Mouse (Mus musculus) heart, embryonic 16.5 days (tissue): ENCODE results near the gene Rgl2. TPM values are rescaled to one million over a fixed set of nuclear protein-coding genes. Genes with fewer than 3 reads are reported as not detected.

ENCODE experiments used
- ATAC-seq: fragments of 200-750 bp; cut with Nextera tagmentation; replicated peaks from 2 replicates; pipeline ENCODE4 v1.8.0; 2017; ENCODE audit warnings: moderate number of reproducible peaks; ENCODE audit not compliant: insufficient read depth, low FRiP score; ENCODE audit errors: extremely low read depth
- H3K27ac ChIP-seq: fragments of 300-500 bp; sonication (generic); 2 replicates; pipeline ENCODE4 v1.5.1; 2014; ENCODE audit warnings: mild to moderate bottlenecking, low read length, control low read depth, moderate library complexity
- H3K27me3 ChIP-seq: fragments of 300-500 bp; sonication (generic); 2 replicates; pipeline ENCODE4 v1.6.1; 2014; ENCODE audit warnings: low read length, mixed read lengths; ENCODE audit not compliant: control insufficient read depth, insufficient read depth
- H3K36me3 ChIP-seq: fragments of 300-500 bp; sonication (generic); 2 replicates; pipeline ENCODE4 v1.6.1; 2014; ENCODE audit not compliant: control insufficient read depth, insufficient read depth
- H3K4me1 ChIP-seq: fragments of 300-500 bp; sonication (generic); 2 replicates; pipeline ENCODE4 v1.6.1; 2014; ENCODE audit warnings: low read length, mixed read lengths; ENCODE audit not compliant: control insufficient read depth, insufficient read depth
- H3K4me2 ChIP-seq: fragments of 300-500 bp; sonication (generic); 2 replicates; pipeline ENCODE4 v1.6.1; 2014; ENCODE audit warnings: low read depth, mild to moderate bottlenecking, control low read depth, low read length
- H3K4me3 ChIP-seq: fragments of 300-500 bp; sonication (generic); 2 replicates; pipeline ENCODE4 v1.5.1; 2014; ENCODE audit warnings: mild to moderate bottlenecking, control low read depth, low read length
- H3K9ac ChIP-seq: fragments of 300-500 bp; sonication (generic); 2 replicates; pipeline ENCODE4 v1.6.1; 2014; ENCODE audit warnings: low read length, control low read depth
- H3K9me3 ChIP-seq: fragments of 300-500 bp; sonication (generic); replicated peaks from 2 replicates; pipeline ENCODE4 v1.6.1; 2016; ENCODE audit warnings: low read length; ENCODE audit not compliant: control insufficient read depth
- WGBS: fragments of 180-500 bp; shearing (Covaris S2); extraction: QIAGEN DNeasy Blood & Tissue Kit; methylation state at CpG from one replicate; pipeline ENCODE4 v1.1.7; 2014; 5-methylcytosine and 5-hydroxymethylcytosine counted together
- polyA plus RNA-seq: library from polyadenylated mRNA; unstranded; fragments of >200 nt; fragmentation: Nextera tagmentation; extraction: Ambion mirVana; gene quantifications from 2 replicates; pipeline ENCODE4 v1.2.1, GENCODE M21; 2015

Gene Rgl2
- polyA plus RNA-seq, 1 experiment from 2014 or later: 40.8 TPM

DNA sequence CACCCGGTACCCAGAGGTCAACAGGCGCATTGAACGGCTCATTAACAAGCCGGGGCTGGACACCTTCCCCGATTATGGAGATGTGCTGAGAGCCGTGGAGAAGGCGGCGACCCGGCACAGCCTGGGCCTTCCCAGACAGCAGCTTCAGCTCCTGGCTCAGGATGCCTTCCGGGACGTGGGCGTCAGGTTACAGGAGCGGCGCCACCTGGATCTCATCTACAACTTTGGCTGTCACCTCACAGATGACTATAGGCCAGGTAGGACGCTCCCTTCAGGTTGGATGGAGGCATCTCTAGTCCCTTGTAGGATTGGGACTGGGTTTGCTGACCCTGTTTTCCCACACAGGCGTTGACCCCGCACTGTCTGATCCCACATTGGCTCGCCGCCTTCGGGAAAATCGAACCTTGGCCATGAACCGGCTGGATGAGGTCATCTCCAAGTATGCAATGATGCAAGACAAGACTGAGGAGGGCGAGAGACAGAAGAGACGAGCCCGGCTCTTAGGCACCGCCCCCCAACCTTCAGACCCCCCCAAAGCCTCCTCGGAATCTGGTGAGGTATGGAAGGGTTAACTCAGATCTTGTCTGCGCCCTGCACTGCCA is 17.4 kb upstream of the Rgl2 start:
- WGBS: 86% methylated on average over 28 of the region's 28 CpGs
- no peak for ATAC-seq
- no peak overlapping the region for H3K4me3 ChIP-seq

DNA sequence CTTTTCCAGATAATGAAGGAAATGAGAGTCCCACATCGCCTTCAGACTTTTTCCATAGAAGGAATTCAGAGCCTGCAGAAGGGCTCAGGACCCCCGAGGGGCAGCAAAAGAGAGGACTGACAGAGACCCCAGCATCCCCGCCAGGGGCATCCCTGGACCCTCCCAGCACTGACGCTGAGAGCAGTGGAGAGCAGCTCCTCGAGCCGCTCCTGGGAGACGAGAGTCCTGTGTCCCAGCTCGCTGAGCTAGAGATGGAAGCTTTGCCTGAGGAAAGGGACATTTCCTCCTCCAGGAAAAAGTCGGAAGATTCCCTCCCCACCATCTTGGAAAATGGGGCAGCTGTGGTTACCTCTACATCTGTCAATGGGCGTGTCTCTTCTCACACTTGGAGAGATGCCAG is 16.1 kb upstream of the Rgl2 start:
- H3K27ac ChIP-seq: no peak overlapping the region
- H3K27me3 ChIP-seq: no peaks in the 10 kb centered on the region
- H3K36me3 ChIP-seq: peaks cover 43% of the 10 kb centered on the region
- ATAC-seq: no peak
- no peak overlapping the region for H3K4me3 ChIP-seq
- H3K4me2 ChIP-seq: no peak overlapping the region
- 86% methylated on average over 10 of the region's 10 CpGs for WGBS
- H3K9ac ChIP-seq: no peak overlapping the region
- peaks cover 21% of the 10 kb centered on the region for H3K4me1 ChIP-seq
- no peaks in the 10 kb centered on the region for H3K9me3 ChIP-seq

More for the DNA sequence above, 17.4 kb upstream of the Rgl2 start:
- no peaks in the 10 kb centered on the region for H3K9me3 ChIP-seq
- H3K36me3 ChIP-seq: peaks cover 33% of the 10 kb centered on the region
- peaks cover 18% of the 10 kb centered on the region for H3K4me1 ChIP-seq
- no peak overlapping the region for H3K27ac ChIP-seq
- no peaks in the 10 kb centered on the region for H3K27me3 ChIP-seq
- no peak overlapping the region for H3K4me2 ChIP-seq
- no peak overlapping the region for H3K9ac ChIP-seq

DNA sequence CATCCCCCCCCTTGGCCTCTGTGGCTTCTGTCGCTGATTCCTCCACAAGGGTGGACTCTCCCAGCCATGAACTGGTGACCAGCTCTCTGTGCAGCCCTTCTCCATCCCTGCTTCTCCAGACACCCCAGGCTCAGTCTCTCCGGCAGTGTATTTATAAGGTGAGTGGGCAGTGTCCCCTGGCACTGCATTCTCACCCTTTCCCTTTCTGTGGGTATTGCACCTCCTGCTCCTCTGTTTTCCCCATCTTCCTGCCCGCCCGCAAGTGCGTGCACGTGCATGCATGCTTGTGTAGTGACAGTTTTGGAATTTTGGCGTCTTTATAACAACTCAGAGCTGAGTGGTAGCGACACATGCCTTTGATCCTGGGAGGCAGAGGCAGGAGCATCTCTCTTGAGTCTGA is 15.4 kb upstream of the Rgl2 start:
- ATAC-seq: no peak
- Histone ChIP-seq H3K9ac (no peak overlapping the region), H3K27me3 (no peaks in the 10 kb centered on the region), H3K4me3 (no peak overlapping the region), H3K27ac (no peak overlapping the region), H3K4me2 (no peak overlapping the region), H3K4me1 (peaks cover 26% of the 10 kb centered on the region), H3K36me3 (peaks cover 43% of the 10 kb centered on the region), H3K9me3 (no peaks in the 10 kb centered on the region)
- 95% methylated on average over 8 of the region's 8 CpGs for WGBS

DNA sequence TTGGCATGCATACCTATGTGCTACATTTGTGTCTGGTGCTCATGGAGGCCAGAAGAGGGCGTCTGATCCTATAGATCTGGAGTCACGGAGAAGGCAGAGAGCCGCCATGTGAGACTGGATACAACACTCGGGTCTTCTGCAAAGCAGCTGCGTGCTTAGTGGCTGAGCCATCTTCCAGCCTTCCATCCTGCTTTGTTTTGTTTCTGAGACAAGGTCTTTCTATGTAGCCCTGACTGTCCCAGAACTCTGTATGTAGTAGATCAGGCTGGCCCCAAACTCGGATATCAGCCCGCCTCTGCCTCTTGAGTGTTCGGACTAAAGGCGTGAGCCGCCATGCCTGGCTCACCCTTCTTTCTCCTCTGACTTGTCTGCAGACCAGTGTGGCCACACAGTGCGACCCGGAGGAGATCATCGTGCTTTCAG is 14.4 kb upstream of the Rgl2 start:
- Histone ChIP-seq H3K4me1 (peaks cover 30% of the 10 kb centered on the region), H3K9me3 (no peaks in the 10 kb centered on the region), H3K9ac (peak overlapping the region; percentile 52; the same call in 1 of the 2 replicates), H3K27ac (no peak overlapping the region), H3K27me3 (no peaks in the 10 kb centered on the region), H3K36me3 (peaks cover 43% of the 10 kb centered on the region), H3K4me3 (peak overlapping the region; percentile 74), H3K4me2 (peak overlapping the region; percentile 66; the same call in 1 of the 2 replicates)
- ATAC-seq: no peak
- WGBS: 71% methylated on average over 13 of the region's 13 CpGs

DNA sequence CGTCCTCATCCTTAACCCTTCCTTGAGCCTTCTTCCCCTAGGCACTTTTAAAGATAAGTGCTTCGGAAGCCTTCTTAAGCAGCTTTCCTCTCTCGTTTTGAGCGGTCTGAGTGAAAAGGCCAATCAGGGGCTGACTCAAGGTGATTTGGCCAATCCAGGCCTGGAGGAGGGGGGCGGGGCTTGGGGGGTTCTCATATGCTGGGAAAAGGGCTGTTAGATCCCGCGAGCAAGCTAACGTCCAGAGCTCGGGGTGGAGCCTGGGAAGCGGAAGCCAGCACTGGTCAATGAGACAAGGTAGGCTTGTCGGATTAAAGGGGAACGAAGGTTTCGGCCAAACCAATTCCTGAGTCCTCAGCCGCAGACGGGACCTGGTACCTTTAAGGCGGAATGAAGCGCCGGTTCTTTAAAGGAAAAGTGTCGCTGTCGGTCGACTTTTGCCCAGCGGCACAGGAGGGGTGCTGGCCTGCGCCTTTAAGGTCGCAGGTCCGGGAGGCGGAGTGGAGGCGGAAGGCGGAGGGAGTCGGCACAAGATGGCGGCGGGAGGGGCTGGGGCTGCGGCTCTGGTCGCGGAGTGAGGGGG is 13.6 kb upstream of the Rgl2 start, which contains the start of the genes Tapbp and Zbtb22:
TSS of gene Tapbp (plus strand) at position 229 of the 580 bp plus-strand sequence.
TSS of gene Zbtb22 (plus strand) at position 234 of the 580 bp plus-strand sequence.
- Histone ChIP-seq H3K4me3 (peak within 1 kb of the TSS; percentile 74), H3K36me3 (peaks cover 40% of the 10 kb centered on the region), H3K4me2 (peak within 1 kb of the TSS; percentile 88), H3K4me1 (peaks cover 23% of the 10 kb centered on the region), H3K9me3 (no peaks in the 10 kb centered on the region), H3K27ac (peak within 1 kb of the TSS; percentile 82), H3K9ac (peak within 1 kb of the TSS; percentile 71), H3K27me3 (no peaks in the 10 kb centered on the region)
- WGBS: 1% methylated on average over 34 of the region's 34 CpGs
- peak; percentile 93 for ATAC-seq

DNA sequence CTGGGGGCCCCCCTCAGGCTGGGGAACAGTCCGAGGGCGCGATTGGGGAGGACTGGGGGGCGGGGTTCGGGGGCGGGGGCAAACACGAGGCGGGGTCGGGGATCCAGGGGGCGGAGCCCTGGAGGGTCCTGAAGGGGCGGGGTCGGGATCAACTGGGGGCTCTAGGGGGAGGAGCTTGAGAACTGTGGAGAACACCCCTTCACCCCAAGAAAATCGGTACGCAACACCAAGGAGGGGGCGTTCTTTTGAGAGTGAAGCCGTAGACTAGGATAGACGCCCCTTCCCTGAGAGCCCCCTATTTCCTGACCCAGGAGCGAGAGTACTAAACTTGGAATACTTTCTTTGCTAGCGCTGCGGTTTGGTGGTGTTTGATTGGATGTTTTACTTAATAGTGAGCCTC is 13.0 kb upstream of the Rgl2 start:
- peak overlapping the region; percentile 71 for H3K9ac ChIP-seq
- H3K27me3 ChIP-seq: no peaks in the 10 kb centered on the region
- peak overlapping the region; percentile 82 for H3K27ac ChIP-seq
- whole genome bisulfite sequencing: under 1% methylated on average over 10 of the region's 20 CpGs
- H3K4me3 ChIP-seq: peak overlapping the region; percentile 74
- peak overlapping the region; percentile 88 for H3K4me2 ChIP-seq
- H3K36me3 ChIP-seq: peaks cover 39% of the 10 kb centered on the region
- peak; percentile 2 for ATAC-seq
- no peaks in the 10 kb centered on the region for H3K9me3 ChIP-seq
- H3K4me1 ChIP-seq: peaks cover 23% of the 10 kb centered on the region

DNA sequence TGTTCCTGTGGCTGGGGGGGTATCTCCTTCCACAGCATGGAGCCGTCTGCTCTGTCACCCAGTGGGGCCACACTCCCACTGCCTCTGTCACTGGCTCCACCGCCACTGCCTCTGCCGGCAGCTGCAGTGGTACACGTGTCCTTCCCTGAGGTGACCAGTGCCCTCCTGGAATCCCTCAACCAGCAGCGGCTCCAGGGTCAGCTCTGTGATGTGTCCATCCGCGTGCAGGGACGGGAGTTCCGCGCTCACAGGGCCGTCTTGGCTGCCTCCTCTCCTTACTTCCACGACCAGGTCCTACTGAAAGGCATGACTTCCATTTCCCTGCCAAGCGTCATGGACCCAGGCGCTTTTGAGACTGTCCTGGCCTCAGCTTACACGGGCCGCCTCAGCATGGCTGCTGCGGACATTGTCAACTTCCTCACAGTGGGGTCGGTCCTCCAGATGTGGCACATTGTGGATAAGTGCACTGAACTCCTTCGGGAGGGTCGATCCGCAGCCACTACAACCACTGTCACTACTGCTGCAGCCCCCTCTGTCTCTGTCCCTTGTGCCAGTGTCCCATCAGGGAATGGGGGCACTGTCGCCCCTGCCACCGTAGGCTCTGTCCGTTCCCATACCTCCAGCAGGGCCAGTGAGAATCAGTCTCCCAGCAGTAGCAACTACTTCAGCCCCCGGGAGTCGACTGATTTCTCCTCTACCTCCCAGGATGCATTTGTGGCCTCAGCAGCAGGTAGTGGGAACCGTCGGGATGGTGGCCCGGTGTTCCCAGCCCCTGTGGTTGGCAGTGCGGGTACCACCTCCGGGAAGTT is 12.3 kb upstream of the Rgl2 start:
- Histone ChIP-seq H3K27me3 (no peaks in the 10 kb centered on the region), H3K36me3 (peaks cover 31% of the 10 kb centered on the region), H3K4me2 (peak overlapping the region; percentile 88), H3K9me3 (no peaks in the 10 kb centered on the region), H3K4me3 (peak overlapping the region; percentile 74), H3K4me1 (peaks cover 23% of the 10 kb centered on the region), H3K9ac (peak overlapping the region; percentile 71), H3K27ac (0 out of 2 replicates have a peak overlapping the region, but pooled peaks have one; percentile 14)
- no peak for ATAC-seq
- WGBS: 65% methylated on average over 31 of the region's 31 CpGs

DNA sequence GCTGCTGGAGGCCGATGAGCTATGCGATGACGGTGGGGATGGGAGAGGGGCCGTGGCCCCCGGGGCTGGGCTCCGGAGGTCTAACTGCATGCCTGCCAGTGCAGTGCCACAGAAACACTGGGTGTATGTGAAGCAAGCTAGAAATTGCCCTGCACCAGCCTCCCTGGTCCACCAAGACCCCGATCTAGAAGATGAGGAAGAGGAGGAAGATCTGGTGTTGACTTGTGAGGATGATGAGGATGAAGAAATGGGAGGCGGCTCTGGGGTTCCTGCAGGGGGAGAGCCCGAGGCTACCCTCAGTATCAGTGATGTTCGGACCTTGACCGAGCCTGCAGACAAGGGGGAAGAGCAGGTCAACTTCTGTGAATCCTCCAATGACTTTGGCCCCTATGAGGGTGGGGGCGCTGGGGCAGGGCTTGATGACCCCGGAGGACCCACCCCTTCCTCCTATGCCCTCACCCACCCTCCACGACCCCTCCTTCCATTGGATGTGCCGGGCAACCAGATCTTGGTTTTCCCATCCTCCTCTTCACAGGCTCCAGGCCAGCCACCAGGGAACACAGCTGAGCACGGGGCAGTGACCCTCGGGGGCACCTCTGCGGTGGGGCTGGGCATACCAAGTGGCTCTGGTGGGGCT is 11.6 kb upstream of the Rgl2 start:
- Histone ChIP-seq H3K36me3 (peaks cover 26% of the 10 kb centered on the region), H3K9ac (no peak overlapping the region), H3K9me3 (no peaks in the 10 kb centered on the region), H3K27me3 (no peaks in the 10 kb centered on the region), H3K4me2 (no peak overlapping the region), H3K4me1 (peaks cover 23% of the 10 kb centered on the region), H3K4me3 (no peak overlapping the region), H3K27ac (no peak overlapping the region)
- WGBS: 76% methylated on average over 18 of the region's 18 CpGs
- ATAC-seq: no peak
